Mouse (Mus musculus) bone marrow, adult 2 months (tissue): Measurements from ENCODE around the gene Carns1.

Experiments used
- CTCF ChIP-seq: fragments of 200-500 bp; IDR thresholded peaks from 2 replicates; pipeline ENCODE4 v1.5.1; 2011; ENCODE audit warnings: low read length, control low read depth; ENCODE audit not compliant: control insufficient read depth, insufficient read depth
- POLR2A ChIP-seq: fragments of 200-500 bp; IDR thresholded peaks from 2 replicates; pipeline ENCODE4 v1.6.1; 2011; ENCODE audit warnings: low read depth, mild to moderate bottlenecking, control low read depth, low read length, borderline replicate concordance; ENCODE audit not compliant: control insufficient read depth

DNA sequence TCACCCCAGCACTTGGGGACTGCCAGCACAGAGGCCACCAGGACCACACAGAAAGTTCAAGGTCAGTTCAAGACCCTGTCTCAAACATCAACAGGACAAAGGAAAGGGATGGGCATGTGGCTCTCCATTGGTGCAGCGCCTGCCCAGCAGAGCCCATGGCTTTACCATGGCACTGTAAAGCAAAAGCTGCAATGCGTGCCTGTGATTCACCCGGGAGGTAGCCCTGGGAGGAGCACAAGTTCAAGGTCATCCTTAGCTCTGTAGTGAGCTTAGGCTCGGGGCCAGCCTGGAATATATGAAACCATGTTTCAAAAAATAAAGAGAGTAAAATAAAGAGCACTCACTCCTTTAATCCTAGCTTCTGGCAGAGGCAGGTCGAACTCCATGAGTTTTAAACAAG, 23.4 kb downstream of the Carns1 start:
- TF ChIP-seq CTCF (no peak), POLR2A (no peak)
